Mouse (Mus musculus): Measurements from ENCODE around the gene Espnl. TPM values are rescaled to one million over a fixed set of nuclear protein-coding genes. Genes with fewer than 3 reads are reported as not detected.
A peak's percentile ranks its signal among the peaks of the same experiment; 100 is the strongest.

The Espnl gene
- total and polyA plus RNA-seq, 3 experiments = 7.0 to 11.2 (median 9.8) TPM

DNA sequence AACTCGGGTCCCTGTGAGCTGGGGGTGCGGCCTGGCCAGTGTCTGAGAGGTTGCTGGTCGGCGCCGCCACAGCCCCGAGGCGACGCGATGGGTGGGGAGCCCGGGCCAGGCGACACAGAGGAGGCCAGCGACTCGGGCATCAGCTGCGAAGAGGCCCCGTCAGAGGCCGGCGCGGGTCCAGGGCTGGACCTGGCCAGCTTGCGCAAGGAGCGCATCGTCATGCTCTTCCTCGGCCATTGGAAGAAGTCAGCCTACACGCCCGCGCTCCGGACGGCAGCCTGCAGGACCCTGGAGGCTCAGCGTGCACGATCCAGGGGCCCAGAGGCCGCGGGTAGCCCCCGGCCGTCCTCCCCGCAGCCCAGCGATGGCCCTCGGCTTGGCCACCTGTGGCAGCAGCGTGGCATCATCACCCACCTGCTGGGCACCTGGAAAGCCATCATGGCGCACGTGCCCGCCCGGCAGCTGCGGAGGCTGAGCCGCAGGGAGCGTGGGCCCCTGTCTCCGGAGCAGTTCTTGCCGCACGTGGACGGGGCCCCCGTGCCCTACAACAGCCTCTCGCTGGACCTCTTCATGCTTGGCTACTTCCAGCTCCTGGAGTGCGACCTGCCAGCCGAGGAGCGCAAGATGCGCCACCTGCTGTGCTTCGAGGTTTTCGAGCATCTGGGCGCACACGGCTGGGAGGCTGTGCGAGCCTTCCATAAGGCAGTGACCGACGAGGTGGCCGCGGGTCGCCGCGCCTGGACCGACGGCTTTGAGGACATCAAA is 23.2 kb downstream of the Espnl start:
- H3K9me3 ChIP-seq (replicated peaks; ENCODE audit: low read length) = no peaks in the 10 kb centered on the region
- H3K36me3 ChIP-seq (replicated peaks in 1 of 2; ENCODE audit: control insufficient read depth in 1 of 2, insufficient read depth in 1 of 2, low read length in 1 of 2) = peaks cover 12 to 60% of the 10 kb centered on the region in 2 experiments
- H3K27ac ChIP-seq (ENCODE audit: insufficient read depth, low read depth) = no peak overlapping the region
- no peak overlapping the region for H3K9ac ChIP-seq (ENCODE audit: insufficient read depth, low read depth)
- H3K27me3 ChIP-seq (replicated peaks) = no peaks in the 10 kb centered on the region
- no peak for DNase-seq (ENCODE audit: extremely low read depth)
- no peak overlapping the region for H3K4me3 ChIP-seq (replicated peaks in 1 of 3; ENCODE audit: low read depth in 2 of 3, low read length in 2 of 3, poor library complexity in 1 of 3)
- H3K4me1 ChIP-seq (ENCODE audit: control insufficient read depth in 1 of 2, insufficient read depth in 2 of 2) = peaks cover 16 to 33% of the 10 kb centered on the region in 2 experiments
- H3K4me2 ChIP-seq (ENCODE audit: insufficient read depth, low read depth, poor library complexity, severe bottlenecking) = no peak overlapping the region
- in situ Hi-C loops (cut with MboI; ENCODE audit: low pct_ligation_motif_present, low pct_unique_long_range_greater_than_20kb, low sequenced_read_pairs) = no loop called here
- TF ChIP-seq MEF2A (IDR thresholded peaks at IDR 0.05; ENCODE audit: borderline replicate concordance, low read depth, low read length) (no peak), MAX (IDR thresholded peaks at IDR 0.05; ENCODE audit: low read length) (no peak), CHD1 (IDR thresholded peaks at IDR 0.05; ENCODE audit: low read depth, low read length) (no peak), CTCF (conservative IDR thresholded peaks at IDR 0.05 in 1 of 2, IDR thresholded peaks at IDR 0.05 in 1 of 2; ENCODE audit: low read depth in 2 of 2, low read length in 2 of 2) (no peak), RCOR1 (conservative IDR thresholded peaks at IDR 0.05; ENCODE audit: low read depth, low read length) (no peak), RAD21 (IDR thresholded peaks at IDR 0.05; ENCODE audit: low read depth, low read length) (no peak), BHLHE40 (IDR thresholded peaks at IDR 0.05; ENCODE audit: low read depth, low read length) (no peak), ZC3H11A (IDR thresholded peaks at IDR 0.05; ENCODE audit: low read depth, low read length) (no peak), EP300 (IDR thresholded peaks at IDR 0.05; ENCODE audit: low read length) (no peak), JUND (conservative IDR thresholded peaks at IDR 0.05; ENCODE audit: low read depth, low read length) (no peak), KAT2A (IDR thresholded peaks at IDR 0.05; ENCODE audit: insufficient replicate concordance, low read length) (no peak)
- dilution Hi-C loops (cut with MboI; ENCODE audit: extremely low pct_ligation_motif_present, extremely low pct_unique_long_range_greater_than_20kb, low sequenced_read_pairs) = no loop called here
- no peaks in the 10 kb centered on the region for H3K79me2 ChIP-seq (replicated peaks; ENCODE audit: control insufficient read depth, extremely low read depth, insufficient read depth, poor library complexity, severe bottlenecking)

DNA sequence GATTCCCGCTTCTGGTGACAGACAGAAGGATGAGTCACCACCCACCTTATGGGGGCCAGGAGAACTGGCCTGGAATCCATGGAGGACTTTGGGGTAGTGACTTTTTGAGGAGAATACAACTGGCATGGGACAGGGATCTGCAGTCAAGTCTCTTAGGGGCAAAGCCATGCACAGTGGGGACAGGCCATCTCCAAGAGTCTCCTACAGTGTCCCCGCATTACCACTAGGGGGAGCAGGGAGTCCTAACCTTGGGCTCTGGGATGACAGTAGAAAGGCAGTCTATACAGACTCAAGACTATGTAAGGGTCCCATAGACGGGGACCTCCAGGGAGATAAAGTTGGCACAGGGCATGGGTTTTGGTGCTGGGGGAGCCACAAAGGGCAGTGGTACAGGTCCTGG is 25.0 kb downstream of the Espnl start:
- dilution Hi-C loops (cut with MboI; ENCODE audit: extremely low pct_ligation_motif_present, extremely low pct_unique_long_range_greater_than_20kb, low sequenced_read_pairs) (no loop called here), in situ Hi-C loops (cut with MboI; ENCODE audit: low pct_ligation_motif_present, low pct_unique_long_range_greater_than_20kb, low sequenced_read_pairs) (no loop called here)
- H3K4me3 ChIP-seq (replicated peaks in 1 of 3; ENCODE audit: low read depth in 2 of 3, low read length in 2 of 3, poor library complexity in 1 of 3) = no peak overlapping the region
- no peaks in the 10 kb centered on the region for H3K9me3 ChIP-seq (replicated peaks; ENCODE audit: low read length)
- no peak overlapping the region for H3K27ac ChIP-seq (ENCODE audit: insufficient read depth, low read depth)
- peak; percentile 70 for DNase-seq (ENCODE audit: extremely low read depth)
- H3K27me3 ChIP-seq (replicated peaks) = no peaks in the 10 kb centered on the region
- peaks cover 17 to 31% of the 10 kb centered on the region in 2 experiments for H3K4me1 ChIP-seq (ENCODE audit: control insufficient read depth in 1 of 2, insufficient read depth in 2 of 2)
- no peak overlapping the region for H3K9ac ChIP-seq (ENCODE audit: insufficient read depth, low read depth)
- no peak overlapping the region for H3K4me2 ChIP-seq (ENCODE audit: insufficient read depth, low read depth, poor library complexity, severe bottlenecking)
- H3K36me3 ChIP-seq (replicated peaks in 1 of 2; ENCODE audit: control insufficient read depth in 1 of 2, insufficient read depth in 1 of 2, low read length in 1 of 2) = peaks cover 12 to 49% of the 10 kb centered on the region in 2 experiments
- H3K79me2 ChIP-seq (replicated peaks; ENCODE audit: control insufficient read depth, extremely low read depth, insufficient read depth, poor library complexity, severe bottlenecking) = no peaks in the 10 kb centered on the region
- TF ChIP-seq PAX5 (IDR thresholded peaks at IDR 0.05; ENCODE audit: low read length) = no peak
- TF ChIP-seq CHD2 (IDR thresholded peaks at IDR 0.05; ENCODE audit: low read length) = no peak
- no peak for TF ChIP-seq USF2 (conservative IDR thresholded peaks at IDR 0.05; ENCODE audit: low read depth, low read length)
- no peak for TF ChIP-seq UBTF (IDR thresholded peaks at IDR 0.05; ENCODE audit: low read depth, low read length)
- TF ChIP-seq TBP (conservative IDR thresholded peaks at IDR 0.05; ENCODE audit: low read depth, low read length) = no peak
- TF ChIP-seq MYC (IDR thresholded peaks at IDR 0.05; ENCODE audit: low read depth, low read length) = no peak
- no peak for TF ChIP-seq HCFC1 (IDR thresholded peaks at IDR 0.05; ENCODE audit: low read depth, low read length)
- TF ChIP-seq KAT2A (IDR thresholded peaks at IDR 0.05; ENCODE audit: insufficient replicate concordance, low read length) = no peak
- no peak for TF ChIP-seq GABPA (IDR thresholded peaks at IDR 0.05; ENCODE audit: insufficient replicate concordance, low read depth, low read length)
- TF ChIP-seq POLR2A (IDR thresholded peaks at IDR 0.05; ENCODE audit: low read depth, low read length) = no peak
- TF ChIP-seq USF1 (IDR thresholded peaks at IDR 0.05; ENCODE audit: low read depth, low read length) = no peak
- TF ChIP-seq RAD21 (IDR thresholded peaks at IDR 0.05; ENCODE audit: low read depth, low read length) = peak; percentile 70
- TF ChIP-seq MAZ (IDR thresholded peaks at IDR 0.05; ENCODE audit: low read depth, low read length) = 0 out of 2 replicates have a peak, but pooled peaks have one; percentile 41
- TF ChIP-seq ZMIZ1 (IDR thresholded peaks at IDR 0.05; ENCODE audit: low read depth, low read length) = no peak
- no peak for TF ChIP-seq ELF1 (IDR thresholded peaks at IDR 0.05; ENCODE audit: low read depth, low read length)
- no peak for TF ChIP-seq JUN (IDR thresholded peaks at IDR 0.05; ENCODE audit: insufficient read depth, low read depth, low read length)
- TF ChIP-seq IRF4 (IDR thresholded peaks at IDR 0.05; ENCODE audit: low read depth, low read length) = no peak
- peak; percentile 63 for TF ChIP-seq SMC3 (IDR thresholded peaks at IDR 0.05; ENCODE audit: low read depth, low read length)
- no peak for TF ChIP-seq BHLHE40 (IDR thresholded peaks at IDR 0.05; ENCODE audit: low read depth, low read length)
- TF ChIP-seq MAFK (IDR thresholded peaks at IDR 0.05; ENCODE audit: insufficient replicate concordance, low read length) = no peak
- no peak for TF ChIP-seq MAX (IDR thresholded peaks at IDR 0.05; ENCODE audit: low read length)
- TF ChIP-seq EP300 (IDR thresholded peaks at IDR 0.05; ENCODE audit: low read length) = no peak
- TF ChIP-seq MXI1 (IDR thresholded peaks at IDR 0.05; ENCODE audit: low read depth, low read length) = no peak
- TF ChIP-seq ETS1 (conservative IDR thresholded peaks at IDR 0.05; ENCODE audit: low read depth, low read length) = no peak
- TF ChIP-seq E2F4 (IDR thresholded peaks at IDR 0.05; ENCODE audit: insufficient replicate concordance, low read depth, low read length) = no peak
- no peak for TF ChIP-seq ZNF384 (IDR thresholded peaks at IDR 0.05; ENCODE audit: low read depth, low read length)

Data from CH12.LX (cell line).